Mouse (Mus musculus) liver, postnatal 0 days (tissue): ENCODE measurements around the gene Gm3327. TPM values are rescaled to one million over a fixed set of nuclear protein-coding genes. Genes with fewer than 3 reads are reported as not detected.
"Not testable (repeated sequence)": the region's sequence is repeated elsewhere in the genome, so short reads cannot be mapped to it uniquely, and the experiment has no call there.

ENCODE experiments used
- ATAC-seq: fragments of 200-750 bp; cut with Nextera tagmentation; 2 replicates; pipeline ENCODE4 v1.8.0; 2017; ENCODE audit warnings: mild to moderate bottlenecking, moderate library complexity
- DNase-seq: peaks from one replicate; pipeline ENCODE4 v3.0.0-alpha.2; 2016
- H3K27ac ChIP-seq: fragments of 300-500 bp; sonication (generic); 2 replicates; pipeline ENCODE4 v1.5.1; 2014; ENCODE audit warnings: antibody characterized with exemption, moderate library complexity, mild to moderate bottlenecking, low read depth
- H3K27me3 ChIP-seq: fragments of 300-500 bp; sonication (generic); 2 replicates; pipeline ENCODE4 v1.6.1; 2014; ENCODE audit warnings: low read length, control low read depth, mixed read lengths; ENCODE audit not compliant: insufficient read depth
- H3K36me3 ChIP-seq: fragments of 300-500 bp; sonication (generic); replicated peaks from 2 replicates; pipeline ENCODE4 v1.6.1; 2014; ENCODE audit warnings: mild to moderate bottlenecking, control low read depth, low read length, moderate library complexity, mixed read lengths; ENCODE audit not compliant: insufficient read depth
- H3K4me1 ChIP-seq: fragments of 300-500 bp; sonication (generic); 2 replicates; pipeline ENCODE4 v1.6.1; 2014; ENCODE audit warnings: antibody characterized with exemption, mild to moderate bottlenecking, control low read depth; ENCODE audit not compliant: insufficient read depth
- H3K4me2 ChIP-seq: fragments of 300-500 bp; sonication (generic); 2 replicates; pipeline ENCODE4 v1.6.1; 2014; ENCODE audit warnings: low read depth, mild to moderate bottlenecking, low read length, moderate library complexity, mixed read lengths
- H3K4me3 ChIP-seq: fragments of 300-500 bp; sonication (generic); 2 replicates; pipeline ENCODE4 v1.5.1; 2014; ENCODE audit warnings: low read depth, low read length
- H3K9ac ChIP-seq: fragments of 300-500 bp; sonication (generic); replicated peaks from 2 replicates; pipeline ENCODE4 v1.6.1; 2014; ENCODE audit warnings: mild to moderate bottlenecking, moderate library complexity
- H3K9me3 ChIP-seq: fragments of 300-500 bp; sonication (generic); 2 replicates; pipeline ENCODE4 v1.6.1; 2016; ENCODE audit warnings: mild to moderate bottlenecking, control low read depth, low read length, mixed read lengths
- WGBS: fragments of 180-500 bp; shearing (Covaris S2); extraction: QIAGEN DNeasy Blood & Tissue Kit; methylation state at CpG from one replicate; pipeline ENCODE4 v1.1.7; 2014; ENCODE audit not compliant: insufficient replicate concordance; 5-methylcytosine and 5-hydroxymethylcytosine counted together
- polyA plus RNA-seq: library from polyadenylated mRNA; unstranded; fragments of >200 nt; fragmentation: Nextera tagmentation; extraction: Ambion mirVana; gene quantifications from 2 replicates; pipeline ENCODE4 v1.2.1, GENCODE M21; 2015

Gene Gm3327
- not detected in 2 replicates for polyA plus RNA-seq

DNA sequence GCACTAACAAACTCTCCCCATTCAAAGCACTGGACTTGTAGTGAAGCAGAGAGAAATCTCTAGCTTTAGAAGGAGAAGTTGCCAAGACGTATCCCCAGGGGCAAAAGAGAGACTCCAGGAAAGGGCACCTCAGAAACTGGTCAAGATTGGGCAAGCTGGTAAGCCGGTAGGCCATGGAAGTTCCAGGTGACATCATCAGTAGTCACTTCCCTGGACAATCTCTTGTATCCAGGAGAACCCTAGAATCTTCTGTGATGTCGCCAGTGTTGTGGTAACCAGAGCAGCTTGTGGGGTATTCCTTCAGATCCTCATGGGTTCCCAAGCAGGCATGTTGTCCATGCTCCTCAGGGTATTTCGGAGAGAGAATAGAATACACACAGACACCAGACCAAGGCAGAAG, at the start of gene Gm3327:
Gene Gm3327 (plus strand): TSS at position 301 of the 400 bp plus-strand sequence.
- not testable (repeated sequence) for H3K4me2 ChIP-seq, H3K9me3 ChIP-seq, DNase-seq, H3K27me3 ChIP-seq, ATAC-seq, H3K9ac ChIP-seq, H3K4me3 ChIP-seq, H3K36me3 ChIP-seq, H3K27ac ChIP-seq, H3K4me1 ChIP-seq
- 66% methylated on average over 3 of the region's 4 CpGs for WGBS

DNA sequence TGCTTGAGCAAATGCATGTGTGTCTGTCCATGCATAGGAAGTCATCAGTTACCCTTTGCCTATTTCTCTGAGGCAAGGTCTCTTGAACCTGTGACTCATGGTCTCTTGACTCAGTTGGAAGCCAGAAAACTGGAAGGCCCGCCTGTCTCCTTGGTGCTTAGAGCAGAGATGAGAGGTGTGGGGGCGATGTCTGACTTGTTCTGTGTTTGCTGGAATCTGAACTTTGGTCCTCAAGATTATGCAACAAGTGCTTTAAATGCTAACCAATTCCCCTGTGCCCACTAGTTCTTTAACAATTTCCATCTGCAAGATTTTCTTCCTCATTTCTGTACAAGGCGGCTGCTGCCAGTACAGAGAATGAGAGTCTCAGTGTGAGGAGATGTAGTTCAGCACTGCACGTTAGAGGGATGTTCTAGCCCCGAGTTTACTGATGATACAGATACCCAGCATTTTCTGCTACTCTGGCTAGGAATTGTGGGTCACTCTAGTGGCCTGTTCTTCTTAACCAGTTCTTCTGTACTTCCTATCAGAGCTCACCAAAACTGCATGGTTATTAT, 45.8 kb upstream of the Gm3327 start:
- not testable (repeated sequence) for H3K4me1 ChIP-seq, H3K9me3 ChIP-seq, H3K9ac ChIP-seq, H3K27ac ChIP-seq, H3K4me3 ChIP-seq, H3K27me3 ChIP-seq, H3K4me2 ChIP-seq, H3K36me3 ChIP-seq
- ATAC-seq (0 out of 2 replicates have a peak, but pooled peaks have one; percentile 25), DNase-seq (peak; percentile 7)
- 32% methylated on average over 4 of the region's 5 CpGs for WGBS

DNA sequence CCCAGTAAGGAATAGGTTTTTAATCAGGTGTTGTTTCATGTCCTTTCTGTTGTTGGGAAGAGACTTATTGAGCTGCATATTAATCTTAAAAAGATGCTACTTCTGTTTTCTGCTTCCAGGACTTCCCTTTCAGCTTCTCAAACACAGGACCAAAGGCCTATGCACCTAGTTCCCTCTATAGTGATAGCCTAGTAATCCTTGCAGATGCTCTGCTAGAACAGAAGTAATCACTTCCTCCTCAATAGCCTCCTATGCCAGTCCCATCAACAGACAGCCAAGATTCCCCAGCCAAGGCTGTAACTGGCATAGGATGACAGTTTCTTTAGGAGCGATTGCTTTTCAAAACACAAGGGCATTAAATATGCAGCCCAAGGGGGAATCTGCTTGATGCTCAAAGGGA, 37.1 kb upstream of the Gm3327 start:
- H3K4me3 ChIP-seq, H3K9me3 ChIP-seq, H3K36me3 ChIP-seq, ATAC-seq, H3K4me2 ChIP-seq, H3K27me3 ChIP-seq, H3K9ac ChIP-seq, DNase-seq, H3K4me1 ChIP-seq, H3K27ac ChIP-seq: not testable (repeated sequence)
- 74% methylated on average over 1 of the region's 1 CpGs for WGBS

DNA sequence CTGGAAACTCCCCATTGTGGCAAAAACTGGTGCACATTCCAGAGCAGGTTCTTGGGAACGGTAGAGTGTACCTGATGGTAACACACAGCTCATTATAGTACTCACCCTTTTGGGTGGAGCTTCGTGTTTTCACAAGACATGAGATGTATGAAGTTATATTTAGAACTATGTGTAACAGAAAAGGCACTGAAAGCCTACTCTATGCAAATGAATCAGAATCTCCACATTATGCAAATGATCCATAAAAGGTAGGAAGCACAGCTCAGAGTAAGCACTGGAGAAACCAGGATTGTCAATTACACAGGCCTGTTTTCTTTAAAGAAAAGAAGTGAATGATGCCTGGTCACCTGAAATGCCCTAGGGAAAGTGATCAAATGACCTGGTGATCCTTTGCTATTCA, 36.1 kb upstream of the Gm3327 start:
- not testable (repeated sequence) for H3K4me3 ChIP-seq, H3K9me3 ChIP-seq, H3K27me3 ChIP-seq, H3K36me3 ChIP-seq, H3K27ac ChIP-seq, H3K4me1 ChIP-seq, H3K4me2 ChIP-seq, DNase-seq, H3K9ac ChIP-seq, ATAC-seq
- WGBS: 47% methylated on average over 2 of the region's 2 CpGs

DNA sequence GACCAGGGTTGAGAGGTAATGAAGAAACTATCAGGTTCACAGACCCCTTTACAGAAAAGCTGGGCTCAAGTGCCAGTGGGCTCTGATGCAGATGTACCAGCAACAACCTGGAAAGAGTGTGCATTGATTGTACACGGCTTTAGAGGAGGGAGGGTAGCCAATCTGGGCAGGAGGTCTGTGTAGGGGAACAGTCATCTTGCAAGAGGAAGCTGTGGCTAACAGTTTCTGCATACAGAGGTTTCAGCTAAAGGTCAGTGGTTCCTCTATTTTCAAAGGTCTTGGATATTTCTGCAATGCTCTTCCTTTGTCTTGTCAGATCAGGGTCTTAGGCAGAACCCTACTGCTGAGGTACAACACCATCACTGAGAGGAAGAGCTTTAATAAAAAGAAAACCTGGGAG, 32.1 kb upstream of the Gm3327 start:
- not testable (repeated sequence) for H3K9ac ChIP-seq, H3K27ac ChIP-seq, H3K27me3 ChIP-seq, H3K4me3 ChIP-seq, H3K4me1 ChIP-seq, H3K4me2 ChIP-seq, H3K36me3 ChIP-seq, H3K9me3 ChIP-seq, DNase-seq
- 0 out of 2 replicates have a peak, but pooled peaks have one; percentile 27 for ATAC-seq
- WGBS: 13% methylated on average over 1 of the region's 1 CpGs

DNA sequence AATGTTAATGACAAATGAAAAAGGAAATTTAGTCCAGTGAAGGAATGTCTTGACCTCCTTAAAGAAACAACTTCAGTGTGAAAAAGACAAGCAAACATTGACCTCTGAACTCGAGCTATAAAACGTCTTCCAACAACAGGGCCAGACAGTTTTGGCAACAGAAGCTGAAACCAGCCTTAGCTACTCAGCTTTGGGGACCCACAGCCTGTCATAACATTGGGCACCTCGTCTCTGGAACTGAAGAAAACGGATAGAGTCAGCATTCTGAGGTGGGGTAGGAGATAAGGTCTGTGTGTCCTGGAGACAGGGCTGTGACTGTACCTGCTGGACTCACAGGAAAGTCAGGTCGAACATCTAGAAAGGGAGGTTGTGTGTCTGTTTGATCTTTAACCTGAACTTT, 29.2 kb upstream of the Gm3327 start:
- H3K36me3 ChIP-seq, H3K27me3 ChIP-seq, H3K4me2 ChIP-seq, ATAC-seq, H3K27ac ChIP-seq, H3K4me3 ChIP-seq, H3K4me1 ChIP-seq, H3K9ac ChIP-seq, H3K9me3 ChIP-seq, DNase-seq: not testable (repeated sequence)
- WGBS: 50% methylated on average over 5 of the region's 5 CpGs

DNA sequence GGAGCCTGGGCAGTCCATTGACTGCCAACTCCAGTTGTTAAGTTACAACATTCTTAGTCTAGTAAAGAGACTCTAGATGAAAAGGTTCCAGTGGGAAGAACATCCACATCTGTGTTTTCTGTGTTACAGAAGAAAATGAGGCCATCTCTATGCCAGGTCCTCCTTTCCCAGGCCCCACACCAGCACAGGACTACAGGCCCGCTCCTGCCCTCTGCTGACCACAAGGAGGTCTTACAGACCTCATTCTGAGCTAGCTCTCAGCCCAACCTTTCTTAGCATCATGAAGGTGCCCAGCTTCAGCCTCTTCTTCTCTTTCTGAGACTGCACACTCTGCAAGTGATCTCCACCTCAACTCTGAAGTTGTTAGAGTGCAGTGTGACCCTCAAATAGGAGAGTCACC, 23.6 kb upstream of the Gm3327 start:
- H3K9ac ChIP-seq, H3K4me1 ChIP-seq, DNase-seq, H3K9me3 ChIP-seq, ATAC-seq, H3K36me3 ChIP-seq, H3K4me2 ChIP-seq, H3K27ac ChIP-seq, H3K27me3 ChIP-seq, H3K4me3 ChIP-seq: not testable (repeated sequence)
- no CpG with 5 or more reads among the region's 1 CpGs for WGBS

DNA sequence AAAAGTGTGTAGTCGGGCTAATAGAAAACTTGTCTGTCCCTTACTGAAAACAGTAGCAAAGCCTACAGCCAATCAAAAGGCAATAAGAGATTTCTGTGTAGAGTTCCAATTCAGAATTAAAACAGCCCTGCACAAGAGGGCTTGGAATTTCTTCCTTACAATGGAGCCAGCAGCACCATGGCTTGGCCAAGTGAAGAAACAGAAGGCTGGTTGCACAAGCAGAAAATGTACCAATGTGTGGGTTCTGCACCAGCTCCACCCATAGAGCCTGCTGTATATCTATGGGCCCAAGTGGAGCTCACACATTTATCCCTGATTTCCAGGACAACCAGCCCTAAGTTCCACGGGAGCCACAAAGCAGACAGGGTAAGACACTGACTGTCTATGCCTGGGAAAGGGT, 21.3 kb upstream of the Gm3327 start, which contains the start of gene Ear2:
Gene Ear2 (plus strand): TSS at position 301 of the 400 bp plus-strand sequence.
- H3K36me3 ChIP-seq, H3K9ac ChIP-seq, H3K27ac ChIP-seq, H3K4me1 ChIP-seq, H3K4me3 ChIP-seq, DNase-seq, H3K9me3 ChIP-seq, H3K4me2 ChIP-seq, ATAC-seq, H3K27me3 ChIP-seq: not testable (repeated sequence)
- WGBS: 58% methylated on average over 2 of the region's 2 CpGs
